Mouse (Mus musculus): Measurements from ENCODE around the gene Cdk12. TPM values are rescaled to one million over a fixed set of nuclear protein-coding genes. Genes with fewer than 3 reads are reported as not detected.

Cdk12 gene
- polyA plus RNA-seq, 1 experiment from 2014 or later: 12.2 TPM

- peak; percentile 54 for DNase-seq (ENCODE audit: low spot score)
Measured at GRCm38 (mm10) chr11:98313790-98314323, 111.0 kb downstream of the Cdk12 start.

- no peak for DNase-seq (ENCODE audit: low spot score)
Measured at GRCm38 (mm10) chr11:98317479-98317878, 114.6 kb downstream of the Cdk12 start.

- DNase-seq (ENCODE audit: low spot score): no peak
Measured at GRCm38 (mm10) chr11:98318421-98319116, 115.7 kb downstream of the Cdk12 start.

- no peak for DNase-seq (ENCODE audit: low spot score)
Measured at GRCm38 (mm10) chr11:98319120-98319519, 116.3 kb downstream of the Cdk12 start.

- DNase-seq (ENCODE audit: low spot score): no peak
Measured at GRCm38 (mm10) chr11:98319544-98319943, 116.7 kb downstream of the Cdk12 start.

GRCm38 (mm10) chr11:98319944-98320343 lies 117.1 kb downstream of the Cdk12 start:
- no peak for DNase-seq (ENCODE audit: low spot score)

GRCm38 (mm10) chr11:98320381-98320780 lies 117.5 kb downstream of the Cdk12 start:
- no peak for DNase-seq (ENCODE audit: low spot score)

GRCm38 (mm10) chr11:98320806-98321676 lies 118.2 kb downstream of the Cdk12 start:
- no peak for DNase-seq (ENCODE audit: low spot score)

GRCm38 (mm10) chr11:98321677-98322003 lies 118.8 kb downstream of the Cdk12 start:
- DNase-seq (ENCODE audit: low spot score): no peak

GRCm38 (mm10) chr11:98322159-98322558 lies 119.3 kb downstream of the Cdk12 start:
- no peak for DNase-seq (ENCODE audit: low spot score)

GRCm38 (mm10) chr11:98323136-98323866 lies 120.4 kb downstream of the Cdk12 start:
- no peak for DNase-seq (ENCODE audit: low spot score)

- DNase-seq (ENCODE audit: low spot score): no peak
Measured at GRCm38 (mm10) chr11:98323933-98324332, 121.1 kb downstream of the Cdk12 start.

GRCm38 (mm10) chr11:98325191-98325820 lies 122.4 kb downstream of the Cdk12 start:
- DNase-seq (ENCODE audit: low spot score): no peak

GRCm38 (mm10) chr11:98325821-98326218 lies 123.0 kb downstream of the Cdk12 start:
- DNase-seq (ENCODE audit: low spot score): no peak

- DNase-seq (ENCODE audit: low spot score): no peak
Measured at GRCm38 (mm10) chr11:98326741-98327135, 123.9 kb downstream of the Cdk12 start.

- no peak for DNase-seq (ENCODE audit: low spot score)
Measured at GRCm38 (mm10) chr11:98327136-98328030, 124.5 kb downstream of the Cdk12 start.

- DNase-seq (ENCODE audit: low spot score): no peak
Measured at GRCm38 (mm10) chr11:98328031-98328370, 125.1 kb downstream of the Cdk12 start.
